Mouse (Mus musculus): ENCODE measurements around the gene Enpep.

Enpep gene

GRCm38 (mm10) chr3:129312511-129312910 is 20.0 kb downstream of the Enpep start:
- no peak for DNase-seq (ENCODE audit: low read depth, low spot score)

- DNase-seq (ENCODE audit: low read depth, low spot score) = no peak
Observed at GRCm38 (mm10) chr3:129311951-129312350, 20.6 kb downstream of the Enpep start.

GRCm38 (mm10) chr3:129309926-129310325 is 22.6 kb downstream of the Enpep start:
- DNase-seq (ENCODE audit: low read depth, low spot score) = peak; percentile 5

DNA sequence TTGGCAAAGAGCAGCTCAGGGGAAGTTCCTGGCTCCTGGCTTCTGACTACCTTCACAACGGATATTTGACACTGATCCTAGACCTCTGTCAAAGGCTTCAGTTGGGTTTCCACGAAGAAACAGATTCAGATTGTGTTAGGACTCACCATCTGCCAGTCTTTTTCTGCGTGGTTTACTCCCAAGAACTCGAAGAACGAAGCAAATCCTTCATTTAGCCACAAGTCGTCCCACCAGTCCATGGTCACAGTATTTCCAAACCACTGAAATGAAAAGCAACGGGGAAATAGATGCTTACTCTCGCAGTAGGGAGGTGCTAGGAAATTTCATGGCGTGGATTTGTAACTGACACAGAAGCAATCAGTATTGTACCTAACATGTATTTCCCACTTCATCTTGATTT is 23.6 kb downstream of the Enpep start:
- DNase-seq (ENCODE audit: low read depth, low spot score) = peak; percentile 56

DNA sequence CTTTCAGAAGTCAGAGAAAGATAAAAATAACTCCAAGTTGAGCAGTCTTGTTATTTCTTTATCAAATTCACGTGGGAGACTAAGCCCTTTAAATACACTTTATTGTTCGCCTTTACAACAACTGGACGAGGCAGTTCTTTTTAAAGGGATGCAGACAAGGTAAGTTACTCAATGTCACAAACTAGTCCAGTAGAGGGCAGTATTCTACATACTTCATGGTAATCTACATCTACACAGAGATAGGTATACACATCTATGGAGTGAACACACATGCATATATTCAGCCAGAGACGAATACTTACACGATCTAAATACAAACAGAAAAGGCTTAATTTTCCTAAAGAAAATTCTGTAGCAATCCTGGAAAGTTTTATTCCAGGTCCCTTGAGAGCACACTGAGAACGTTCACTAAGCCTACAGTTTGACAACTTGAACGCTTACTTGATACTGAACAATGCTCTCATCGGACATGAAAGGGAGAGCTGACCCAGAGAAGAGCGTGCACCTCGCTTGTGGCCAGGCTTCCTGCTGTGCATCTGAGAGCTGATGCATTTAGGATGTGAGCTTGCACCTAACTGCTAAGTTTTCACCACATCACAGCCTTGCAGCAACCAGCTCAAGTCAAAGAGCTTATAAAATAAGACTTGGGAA is 24.3 kb downstream of the Enpep start:
- peak; percentile 74 for DNase-seq (ENCODE audit: low read depth, low spot score)

GRCm38 (mm10) chr3:129303941-129304340 is 28.6 kb downstream of the Enpep start:
- DNase-seq (ENCODE audit: low read depth, low spot score) = peak; percentile 73

GRCm38 (mm10) chr3:129299874-129300273 is 32.6 kb downstream of the Enpep start:
- DNase-seq (ENCODE audit: low read depth, low spot score) = peak; percentile 48

- no peak for DNase-seq (ENCODE audit: low read depth, low spot score)
Observed at GRCm38 (mm10) chr3:129298606-129299005, 33.9 kb downstream of the Enpep start.

GRCm38 (mm10) chr3:129296994-129297393 is 35.5 kb downstream of the Enpep start:
- DNase-seq (ENCODE audit: low read depth, low spot score) = no peak

GRCm38 (mm10) chr3:129295883-129296282 is 36.6 kb downstream of the Enpep start:
- no peak for DNase-seq (ENCODE audit: low read depth, low spot score)

GRCm38 (mm10) chr3:129289536-129289935 is 43.0 kb downstream of the Enpep start:
- DNase-seq (ENCODE audit: low read depth, low spot score) = no peak

DNA sequence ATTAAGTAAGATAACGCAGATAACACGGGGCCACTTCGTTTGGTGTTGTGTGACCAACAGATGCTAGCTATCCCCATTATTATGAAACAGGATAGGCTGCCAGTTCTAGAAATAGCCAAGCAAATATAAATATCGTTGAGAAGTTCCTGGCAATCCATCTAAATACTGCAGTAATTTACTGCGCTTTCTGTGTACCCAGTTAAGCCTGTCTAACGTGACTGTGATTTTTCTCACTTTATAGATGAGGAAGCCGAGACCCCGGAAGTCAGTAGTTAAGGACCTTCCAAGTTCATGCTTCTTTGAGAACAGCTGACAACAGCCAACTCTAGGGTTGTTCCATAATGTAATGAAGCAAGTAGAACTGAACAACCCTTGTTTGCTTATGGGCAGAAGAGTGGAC is 45.4 kb downstream of the Enpep start:
- DNase-seq (ENCODE audit: low read depth, low spot score) = peak; percentile 2

GRCm38 (mm10) chr3:129286426-129286825 is 46.1 kb downstream of the Enpep start:
- no peak for DNase-seq (ENCODE audit: low read depth, low spot score)

GRCm38 (mm10) chr3:129284326-129284725 is 48.2 kb downstream of the Enpep start:
- DNase-seq (ENCODE audit: low read depth, low spot score) = no peak

- no peak for DNase-seq (ENCODE audit: low read depth, low spot score)
Observed at GRCm38 (mm10) chr3:129279441-129279840, 53.1 kb downstream of the Enpep start.

DNA sequence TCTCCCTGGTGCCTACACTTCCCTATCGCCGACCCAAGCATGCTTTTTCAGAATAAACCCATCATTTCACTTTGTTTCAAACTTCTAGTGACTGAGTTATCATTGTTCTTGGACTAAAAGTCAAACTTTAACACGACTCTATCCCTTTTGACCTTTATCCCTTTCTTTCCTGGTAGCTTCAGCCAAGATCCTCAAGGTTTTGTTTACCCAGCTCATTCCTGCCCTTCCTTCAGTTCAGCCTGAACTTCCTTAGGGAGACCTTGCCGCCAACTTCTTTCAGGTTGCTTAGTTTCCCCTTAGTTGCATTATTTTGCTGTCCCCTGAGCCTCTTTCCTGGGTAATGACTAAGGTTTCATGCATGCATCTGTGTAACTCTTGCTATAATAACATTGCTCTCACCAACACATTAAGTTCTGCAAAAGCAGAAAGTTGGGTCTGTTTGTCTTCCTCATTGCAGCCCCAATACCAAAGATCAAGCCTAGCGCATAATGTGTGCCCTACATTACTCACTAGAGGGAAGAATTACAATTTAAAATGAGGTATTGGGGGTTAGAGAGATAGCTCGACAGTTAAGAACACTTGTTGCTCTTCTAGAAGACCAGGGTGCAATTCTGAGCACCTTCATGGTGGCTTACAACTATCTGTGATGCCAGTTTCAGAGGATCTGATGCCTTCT is 59.2 kb downstream of the Enpep start:
- no peak for DNase-seq (ENCODE audit: low read depth, low spot score)

GRCm38 (mm10) chr3:129270044-129270443 is 62.5 kb downstream of the Enpep start:
- peak; percentile 15 for DNase-seq (ENCODE audit: low read depth, low spot score)

GRCm38 (mm10) chr3:129268886-129269683 is 63.4 kb downstream of the Enpep start:
- DNase-seq (ENCODE audit: low read depth, low spot score) = no peak

GRCm38 (mm10) chr3:129258497-129258896 is 74.0 kb downstream of the Enpep start:
- no peak for DNase-seq (ENCODE audit: low read depth, low spot score)

DNA sequence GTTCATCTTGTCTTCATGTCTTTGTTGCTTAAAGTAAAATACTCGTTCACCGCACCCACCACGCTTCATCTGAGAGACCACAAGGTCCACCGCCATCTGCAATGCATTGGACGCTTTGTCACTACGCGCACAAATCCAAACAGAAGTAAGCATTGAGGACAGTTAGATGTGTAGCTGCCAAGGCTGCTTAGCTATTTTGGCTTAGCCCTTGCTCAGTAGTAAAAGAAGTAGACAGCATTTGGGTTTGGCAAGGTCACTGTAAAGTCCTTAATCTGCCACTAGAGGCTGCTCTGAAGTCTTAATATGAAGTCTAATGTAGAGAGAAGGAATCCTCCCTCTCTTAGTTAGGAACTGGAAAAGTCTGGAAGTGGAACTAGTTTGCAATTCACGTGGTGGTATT is 75.8 kb downstream of the Enpep start:
- peak; percentile 17 for DNase-seq (ENCODE audit: low read depth, low spot score)

DNA sequence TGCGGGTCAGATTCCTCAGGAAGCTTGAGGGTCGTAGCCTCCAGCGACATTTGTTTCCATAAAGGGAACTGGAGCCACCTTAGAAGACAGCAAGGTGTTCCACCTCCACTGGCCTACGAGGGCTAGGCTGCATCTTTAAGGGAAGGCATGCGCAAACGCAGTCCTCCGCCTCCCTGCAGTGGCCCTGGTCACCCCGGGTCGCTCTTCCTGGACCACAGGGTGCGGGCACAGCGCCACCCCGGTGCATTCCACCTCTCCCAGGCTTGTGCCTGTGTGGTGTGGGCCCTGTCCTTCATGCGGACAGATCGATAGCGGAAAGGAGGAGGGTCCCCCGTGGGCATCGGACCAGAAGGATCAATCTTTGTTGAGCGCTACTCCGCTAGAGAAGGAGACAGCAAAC is 76.2 kb downstream of the Enpep start:
- DNase-seq (ENCODE audit: low read depth, low spot score) = no peak

DNA sequence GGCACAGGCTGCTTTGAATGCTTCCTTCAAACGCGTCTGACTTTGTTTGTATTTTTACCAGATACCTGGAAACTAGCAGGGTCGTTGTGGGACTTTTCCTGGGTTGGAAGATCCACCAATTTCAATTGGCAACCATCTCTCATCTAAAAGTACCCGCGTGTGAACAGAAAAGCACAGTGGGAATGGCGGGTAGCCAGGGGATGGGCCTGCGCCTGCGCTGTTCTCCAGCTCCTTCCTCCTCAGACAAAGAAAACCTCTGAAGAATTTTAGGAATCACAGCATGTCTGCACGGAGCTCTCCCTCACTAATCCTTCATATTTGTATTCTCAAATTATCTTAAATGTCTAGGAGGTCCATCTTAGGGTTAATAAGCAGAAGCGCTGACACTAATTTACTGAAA is 78.3 kb downstream of the Enpep start:
- peak; percentile 33 for DNase-seq (ENCODE audit: low read depth, low spot score)

DNA sequence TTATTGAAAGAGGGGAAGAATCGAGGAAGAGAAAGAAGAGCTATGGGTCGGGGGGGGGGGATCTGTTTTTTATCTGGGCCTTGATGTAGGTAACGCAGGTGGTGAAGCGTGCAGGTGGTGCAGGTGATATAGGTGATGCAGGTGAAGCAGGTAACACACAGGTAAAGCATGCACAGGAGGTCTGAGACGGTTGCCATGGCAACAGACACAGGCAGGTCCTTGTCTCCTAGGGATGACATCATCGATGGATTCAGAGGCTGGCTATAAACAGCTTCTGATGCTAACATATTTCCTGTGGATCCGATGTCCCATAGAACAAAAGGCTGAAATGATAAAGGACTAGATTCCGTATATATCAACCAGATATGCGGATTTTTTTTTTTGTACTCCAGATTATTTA is 81.5 kb downstream of the Enpep start:
- DNase-seq (ENCODE audit: low read depth, low spot score) = no peak
